Mouse (Mus musculus) liver, embryonic 11.5 days (tissue): Measurements from ENCODE around the gene Txnrd1. TPM values are rescaled to one million over a fixed set of nuclear protein-coding genes. Genes with fewer than 3 reads are reported as not detected.

Experiments
- ATAC-seq: fragments of 200-750 bp; cut with Nextera tagmentation; replicated peaks from 2 replicates; pipeline ENCODE4 v1.8.0; 2017; ENCODE audit warnings: moderate number of reproducible peaks, mild to moderate bottlenecking, moderate TSS enrichment, moderate library complexity; ENCODE audit not compliant: low FRiP score
- DNase-seq: peaks from one replicate; pipeline ENCODE4 v3.0.0-alpha.2; 2017; ENCODE audit warnings: low spot score
- H3K27ac ChIP-seq: fragments of 300-500 bp; sonication (generic); 2 replicates; pipeline ENCODE4 v1.5.1; 2014; ENCODE audit warnings: mild to moderate bottlenecking, low read depth, low read length, control low read depth
- H3K27me3 ChIP-seq: fragments of 300-500 bp; sonication (generic); replicated peaks from 2 replicates; pipeline ENCODE4 v1.6.1; 2014; ENCODE audit warnings: low read length, mixed read lengths; ENCODE audit not compliant: control insufficient read depth, insufficient read depth
- H3K36me3 ChIP-seq: fragments of 300-500 bp; sonication (generic); 2 replicates; pipeline ENCODE4 v1.6.1; 2014; ENCODE audit warnings: mild to moderate bottlenecking, low read length, moderate library complexity, mixed read lengths; ENCODE audit not compliant: control insufficient read depth, insufficient read depth
- H3K4me1 ChIP-seq: fragments of 300-500 bp; sonication (generic); replicated peaks from 2 replicates; pipeline ENCODE4 v1.6.1; 2014; ENCODE audit warnings: low read length, mixed read lengths; ENCODE audit not compliant: control insufficient read depth, insufficient read depth
- H3K4me2 ChIP-seq: fragments of 300-500 bp; sonication (generic); 2 replicates; pipeline ENCODE4 v1.6.1; 2014; ENCODE audit warnings: mild to moderate bottlenecking, control low read depth, moderate library complexity
- H3K4me3 ChIP-seq: fragments of 300-500 bp; sonication (generic); 2 replicates; pipeline ENCODE4 v1.5.1; 2014; ENCODE audit warnings: low read depth, low read length, control low read depth
- H3K9ac ChIP-seq: fragments of 300-500 bp; sonication (generic); 2 replicates; pipeline ENCODE4 v1.6.1; 2014; ENCODE audit warnings: low read depth, low read length, control low read depth
- H3K9me3 ChIP-seq: fragments of 300-500 bp; sonication (generic); 2 replicates; pipeline ENCODE4 v1.6.1; 2016; ENCODE audit warnings: low read length, inconsistent platforms, mixed read lengths; ENCODE audit not compliant: control insufficient read depth
- WGBS: fragments of 180-500 bp; shearing (Covaris S2); extraction: QIAGEN DNeasy Blood & Tissue Kit; methylation state at CpG from one replicate; pipeline ENCODE4 v1.1.7; 2014; 5-methylcytosine and 5-hydroxymethylcytosine counted together
- polyA plus RNA-seq: library from polyadenylated mRNA; unstranded; fragments of >200 nt; fragmentation: Nextera tagmentation; extraction: Ambion mirVana; gene quantifications from 2 replicates; pipeline ENCODE4 v1.2.1, GENCODE M21; 2014

Gene Txnrd1
- polyA plus RNA-seq, 1 experiment from 2014 or later = 129 TPM

DNA sequence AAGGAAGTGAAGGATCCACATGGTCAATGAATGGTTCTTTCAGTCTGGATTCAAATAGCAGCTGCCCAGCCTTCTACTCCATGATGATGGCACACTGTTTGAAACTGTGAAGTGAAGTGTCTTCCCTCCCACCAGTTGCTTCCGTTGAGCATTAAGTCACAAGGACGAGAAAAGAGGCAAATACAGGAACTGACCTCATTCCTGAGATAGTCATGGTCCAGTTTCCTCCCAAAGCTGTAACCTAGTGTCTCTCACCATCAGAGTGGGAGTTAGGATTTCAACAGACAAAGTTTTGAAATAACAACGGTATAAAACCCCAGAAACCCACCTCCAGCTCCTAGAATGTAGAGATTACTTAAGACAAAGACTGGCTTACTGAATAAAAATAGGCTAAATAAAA is 89.8 kb downstream of the Txnrd1 start:
- ATAC-seq = no peak
- Histone ChIP-seq H3K9me3 (no peaks in the 10 kb centered on the region), H3K9ac (no peak overlapping the region), H3K4me2 (no peak overlapping the region), H3K4me1 (peaks cover 3% of the 10 kb centered on the region; the same call in 1 of the 2 replicates), H3K4me3 (no peak overlapping the region), H3K36me3 (no peaks in the 10 kb centered on the region), H3K27ac (no peak overlapping the region), H3K27me3 (no peaks in the 10 kb centered on the region)
- WGBS = 42% methylated on average over 3 of the region's 3 CpGs
- no peak for DNase-seq

DNA sequence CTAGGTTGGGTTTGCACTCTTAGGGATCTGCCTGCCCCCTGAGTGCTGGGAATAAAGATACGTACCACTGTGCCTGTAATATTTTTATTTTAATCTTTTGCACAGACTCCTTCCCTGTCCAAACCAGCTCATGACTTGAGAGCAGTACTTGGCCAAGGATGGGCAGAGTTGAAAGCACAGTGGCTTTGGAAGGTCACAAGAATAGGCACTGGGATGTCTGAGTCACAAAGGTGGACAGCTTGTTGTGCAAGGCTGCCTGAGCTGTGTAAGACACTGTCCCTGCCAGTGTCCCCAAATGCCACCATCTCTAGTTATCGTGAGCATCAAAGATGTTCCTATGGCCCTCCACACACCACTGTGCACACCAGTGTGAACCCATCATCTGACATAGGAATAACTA is 91.0 kb downstream of the Txnrd1 start:
- Histone ChIP-seq H3K4me3 (no peak overlapping the region), H3K27ac (no peak overlapping the region), H3K27me3 (no peaks in the 10 kb centered on the region), H3K4me2 (no peak overlapping the region), H3K9ac (no peak overlapping the region), H3K9me3 (no peaks in the 10 kb centered on the region), H3K36me3 (no peaks in the 10 kb centered on the region), H3K4me1 (peaks cover 3% of the 10 kb centered on the region; the same call in 1 of the 2 replicates)
- WGBS = 88% methylated on average over 2 of the region's 2 CpGs
- no peak for DNase-seq
- no peak for ATAC-seq

DNA sequence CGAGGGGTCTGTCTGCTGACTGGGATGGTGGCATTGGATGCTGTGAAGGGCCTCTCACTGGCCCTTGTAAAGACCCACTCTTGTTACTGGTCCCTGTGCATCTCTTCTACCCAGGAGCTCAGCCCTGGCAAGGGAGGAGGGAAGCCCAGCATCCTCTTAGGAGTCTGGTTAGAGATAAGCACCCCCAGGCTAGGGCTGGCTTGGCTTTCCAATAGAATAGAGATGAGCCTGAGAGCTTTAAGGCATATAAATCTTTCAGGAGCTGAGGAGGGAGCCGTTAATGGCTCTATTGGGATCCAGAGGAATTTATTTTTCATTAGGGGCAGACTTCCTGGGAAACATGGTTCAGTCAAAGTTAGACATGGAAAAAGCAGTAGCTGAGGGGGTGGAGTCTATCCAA is 91.9 kb downstream of the Txnrd1 start:
- ATAC-seq (no peak), DNase-seq (no peak)
- no peaks in the 10 kb centered on the region for H3K36me3 ChIP-seq
- H3K4me3 ChIP-seq = no peak overlapping the region
- 88% methylated on average over 2 of the region's 2 CpGs for WGBS
- no peak overlapping the region for H3K9ac ChIP-seq
- no peak overlapping the region for H3K27ac ChIP-seq
- H3K4me1 ChIP-seq = peaks cover 3% of the 10 kb centered on the region; the same call in 1 of the 2 replicates
- no peaks in the 10 kb centered on the region for H3K27me3 ChIP-seq
- no peak overlapping the region for H3K4me2 ChIP-seq
- H3K9me3 ChIP-seq = no peaks in the 10 kb centered on the region

- no peak overlapping the region for H3K27ac ChIP-seq
- H3K9ac ChIP-seq = no peak overlapping the region
- no peaks in the 10 kb centered on the region for H3K4me1 ChIP-seq
- H3K4me2 ChIP-seq = no peak overlapping the region
- no peak for ATAC-seq
- no peaks in the 10 kb centered on the region for H3K36me3 ChIP-seq
- no peak for DNase-seq
- no peaks in the 10 kb centered on the region for H3K27me3 ChIP-seq
- H3K4me3 ChIP-seq = no peak overlapping the region
- WGBS = 70% methylated on average over 13 of the region's 13 CpGs
- no peaks in the 10 kb centered on the region for H3K9me3 ChIP-seq
These were observed 101.4 kb downstream of the Txnrd1 start for GRCm38 (mm10) chr10:82935018-82935633.

DNA sequence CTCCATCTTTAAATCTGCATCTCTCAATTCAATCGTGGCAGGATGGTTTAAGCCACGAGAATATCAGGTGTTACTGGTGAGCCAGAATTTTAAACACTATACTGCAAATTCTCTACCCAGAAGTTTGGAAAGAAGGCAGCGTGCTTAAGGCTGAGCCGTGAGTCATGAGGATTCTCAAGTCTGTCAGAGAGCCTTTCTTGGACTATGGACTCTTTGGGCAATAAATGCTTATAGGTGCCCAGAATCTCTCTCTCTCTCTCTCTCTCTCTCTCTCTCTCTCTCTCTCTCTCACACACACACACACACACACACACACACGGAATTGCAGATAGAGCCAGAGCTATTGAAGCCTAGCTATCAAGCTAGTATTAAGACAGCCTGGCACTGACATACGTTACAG is 102.0 kb downstream of the Txnrd1 start:
- no peaks in the 10 kb centered on the region for H3K27me3 ChIP-seq
- no peak overlapping the region for H3K4me3 ChIP-seq
- no peak overlapping the region for H3K4me2 ChIP-seq
- H3K36me3 ChIP-seq = no peaks in the 10 kb centered on the region
- ATAC-seq = no peak
- no peaks in the 10 kb centered on the region for H3K4me1 ChIP-seq
- WGBS = 76% methylated on average over 6 of the region's 6 CpGs
- H3K27ac ChIP-seq = no peak overlapping the region
- H3K9ac ChIP-seq = no peak overlapping the region
- no peaks in the 10 kb centered on the region for H3K9me3 ChIP-seq
- no peak for DNase-seq

Other genes with a start within 250 kb of the Txnrd1 start
- 80.1 and 84.2 TPM in 2 replicates for gene 1190007I07Rik, start 210.7 kb upstream of the Txnrd1 start, polyA plus RNA-seq
- 138 and 147 TPM in 2 replicates for gene Tdg, start 204.1 kb upstream of the Txnrd1 start, polyA plus RNA-seq
- 1.2 TPM in 2 replicates for gene Glt8d2, start 143.3 kb upstream of the Txnrd1 start, polyA plus RNA-seq
- gene Hcfc2, start 137.8 kb upstream of the Txnrd1 start, polyA plus RNA-seq = 23.1 and 24.0 TPM in 2 replicates
- 47.6 and 50.4 TPM in 2 replicates for gene Nfyb, start 69.8 kb upstream of the Txnrd1 start, polyA plus RNA-seq
- 0.45 and 0.75 TPM in 2 replicates for gene Eid3, start 32.7 kb downstream of the Txnrd1 start, polyA plus RNA-seq
- 2.9 and 3.1 TPM in 2 replicates for gene Chst11, start 151.5 kb downstream of the Txnrd1 start, polyA plus RNA-seq